Mouse (Mus musculus) CH12.LX (cell line): ENCODE results near the gene Zmynd15.
A peak's percentile ranks its signal among the peaks of the same experiment; 100 is the strongest.

Experiments used
- BHLHE40 ChIP-seq: IDR thresholded peaks from 2 replicates; pipeline ENCODE4 v1.6.1; 2011; ENCODE audit warnings: mild to moderate bottlenecking, low read depth, low read length, improper control_type of control experiment
- CTCF ChIP-seq, 2 experiments: IDR thresholded peaks in 1 of 2; conservative IDR thresholded peaks in 1 of 2; 2 replicates each; pipeline ENCODE4 v1.5.1; 2011 to 2012; ENCODE audit warnings: low read depth in 2 of 2, low read length in 2 of 2, improper control_type of control experiment in 1 of 2, inconsistent platforms in 1 of 2, mild to moderate bottlenecking in 1 of 2, moderate library complexity in 1 of 2
- ELF1 ChIP-seq: IDR thresholded peaks from 2 replicates; pipeline ENCODE4 v1.6.1; 2014; ENCODE audit warnings: low read depth, mild to moderate bottlenecking, inconsistent platforms, low read length, improper control_type of control experiment
- ETS1 ChIP-seq: conservative IDR thresholded peaks from 2 replicates; pipeline ENCODE4 v1.6.1; 2012; ENCODE audit warnings: low read depth, mild to moderate bottlenecking, inconsistent platforms, low read length, improper control_type of control experiment, moderate library complexity
- MAX ChIP-seq: IDR thresholded peaks from 2 replicates; pipeline ENCODE4 v1.6.1; 2011; ENCODE audit warnings: low read length, improper control_type of control experiment
- POLR2A ChIP-seq: IDR thresholded peaks from 2 replicates; pipeline ENCODE4 v1.6.1; 2011; ENCODE audit warnings: low read depth, mild to moderate bottlenecking, improper control_type of control experiment, low read length
- USF2 ChIP-seq: conservative IDR thresholded peaks from 2 replicates; pipeline ENCODE4 v1.6.1; 2011; ENCODE audit warnings: low read depth, low read length, improper control_type of control experiment

GRCm38 (mm10) chr11:70513520-70513919, 54.3 kb downstream of the Zmynd15 start:
- no peak for TF ChIP-seq USF2
- TF ChIP-seq ETS1: peak; percentile 89
- TF ChIP-seq MAX: peak; percentile 50; the same call in 1 of the 2 replicates
- TF ChIP-seq BHLHE40: peak; percentile 70
- TF ChIP-seq CTCF (conservative IDR thresholded peaks at IDR 0.05 in 1 of 2, IDR thresholded peaks at IDR 0.05 in 1 of 2; ENCODE audit: low read depth in 2 of 2, low read length in 2 of 2): peak in 1 of 2 experiments; percentile 39; a peak in 2 of 4 replicates
- peak; percentile 46; the same call in 1 of the 2 replicates for TF ChIP-seq POLR2A
- no peak for TF ChIP-seq ELF1
